Mouse (Mus musculus) myocyte (in vitro differentiated cells): Measurements from ENCODE around the gene Dcp1b.

Experiments used
- MYOD1 ChIP-seq, 3 experiments: IDR thresholded peaks; one replicate each; pipeline ENCODE4 v1.6.1; 2011; ENCODE audit warnings: control low read depth in 2 of 3, low read depth in 2 of 3, mild to moderate bottlenecking in 2 of 3, moderate library complexity in 1 of 3; ENCODE audit not compliant: insufficient read length in 2 of 3, control insufficient read depth in 1 of 3
- MYOG ChIP-seq, 3 experiments: IDR thresholded peaks; one replicate each; pipeline ENCODE4 v1.6.1; 2011; ENCODE audit warnings: control low read depth in 2 of 3, low read depth in 2 of 3, mild to moderate bottlenecking in 2 of 3; ENCODE audit not compliant: insufficient read length in 2 of 3, control insufficient read depth in 1 of 3, insufficient read depth in 1 of 3
- POLR2A ChIP-seq: IDR thresholded peaks from one replicate; pipeline ENCODE4 v1.6.1; 2011; ENCODE audit warnings: low read depth, mild to moderate bottlenecking, control low read depth, moderate library complexity; ENCODE audit not compliant: insufficient read length
- POLR2AphosphoS2 ChIP-seq: IDR thresholded peaks from one replicate; pipeline ENCODE4 v1.6.1; 2011; ENCODE audit warnings: low read depth, control low read depth; ENCODE audit not compliant: insufficient read length
- SRF ChIP-seq: IDR thresholded peaks from one replicate; pipeline ENCODE4 v1.6.1; 2011; ENCODE audit warnings: low read depth; ENCODE audit not compliant: control insufficient read depth, insufficient read length
- TCF12 ChIP-seq: IDR thresholded peaks from one replicate; pipeline ENCODE4 v1.6.1; 2011; ENCODE audit warnings: mild to moderate bottlenecking, control low read depth; ENCODE audit not compliant: poor library complexity, insufficient read depth, severe bottlenecking

- TF ChIP-seq MYOD1 (IDR thresholded peaks at IDR 0.05; ENCODE audit: control insufficient read depth in 1 of 3, insufficient read length in 2 of 3, low read depth in 2 of 3) = no peak
- TF ChIP-seq SRF = no peak
- no peak for TF ChIP-seq POLR2A
- TF ChIP-seq MYOG (IDR thresholded peaks at IDR 0.05; ENCODE audit: control insufficient read depth in 1 of 3, insufficient read depth in 1 of 3, insufficient read length in 2 of 3, low read depth in 2 of 3) = no peak
- no peak for TF ChIP-seq TCF12
- TF ChIP-seq POLR2AphosphoS2 = no peak
Measured at GRCm38 (mm10) chr6:119228861-119229603, 54.0 kb downstream of the Dcp1b start.
